Mouse (Mus musculus): ENCODE measurements around the gene Rapgef5.

The Rapgef5 gene

DNA sequence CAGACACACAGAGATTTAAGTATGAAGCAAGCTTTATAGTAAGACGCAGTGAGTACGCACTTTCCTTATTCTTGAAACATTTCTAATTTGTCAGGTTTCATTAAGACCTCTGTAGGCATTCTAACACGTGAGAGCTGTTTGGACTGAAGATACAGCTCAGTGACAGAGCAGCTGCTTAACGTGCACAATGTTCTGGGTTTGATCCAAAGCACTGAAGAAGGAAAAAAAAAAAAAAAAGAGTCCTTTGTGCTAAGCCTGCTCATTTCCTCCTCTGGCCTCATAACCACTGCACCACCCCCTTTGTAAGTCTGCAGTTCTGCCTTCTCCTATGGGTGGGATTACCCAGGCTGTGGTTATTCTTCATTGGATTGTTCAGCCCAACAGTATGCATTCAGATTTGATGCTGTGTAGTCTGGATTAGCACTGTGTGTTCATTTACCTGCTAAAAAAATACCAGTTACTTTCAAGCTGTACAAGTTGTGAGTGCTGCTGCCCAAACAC, 103.3 kb downstream of the Rapgef5 start:
- no peak for DNase-seq (ENCODE audit: low spot score in 2 of 2)

DNA sequence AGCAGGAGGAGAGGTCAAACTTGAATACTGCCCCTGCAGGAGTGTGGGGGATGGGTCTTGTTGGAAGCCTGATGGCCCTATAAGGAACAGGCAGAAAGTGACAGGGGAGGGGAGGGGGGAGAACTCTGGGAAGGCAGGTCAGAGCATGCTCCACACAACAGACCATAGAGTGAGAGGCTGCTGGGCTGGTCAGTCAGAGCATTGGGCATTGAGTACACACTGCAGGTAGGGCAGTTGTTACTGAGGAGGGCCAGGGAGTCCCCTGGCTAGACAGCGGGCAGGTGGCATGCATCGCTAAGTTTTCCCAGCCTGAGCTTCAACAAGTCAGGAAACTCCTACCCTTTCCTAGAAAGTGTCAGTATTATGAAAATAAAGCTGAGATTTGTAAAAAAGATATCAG, 106.7 kb downstream of the Rapgef5 start:
- DNase-seq (ENCODE audit: low spot score in 2 of 2) = no peak

DNA sequence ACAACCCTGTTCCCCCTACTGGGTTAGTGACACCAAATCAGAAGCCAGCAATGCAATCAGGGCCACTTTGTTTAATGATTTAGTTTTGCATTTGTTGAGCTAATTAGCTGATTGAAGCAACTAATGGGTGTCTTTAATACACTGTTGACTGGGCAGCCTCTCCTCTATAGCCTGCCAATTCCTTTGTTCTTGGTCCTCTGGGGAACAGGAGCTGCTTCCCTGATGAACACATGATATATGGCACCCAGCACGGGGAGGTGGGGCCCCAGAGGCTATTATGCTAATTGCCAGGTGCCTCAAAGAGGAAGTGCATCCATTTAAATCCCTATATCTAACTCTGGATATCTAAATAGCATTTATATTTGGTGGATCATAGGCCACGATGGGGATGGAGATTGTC, 111.0 kb downstream of the Rapgef5 start:
- DNase-seq (ENCODE audit: low spot score in 2 of 2) = no peak

DNA sequence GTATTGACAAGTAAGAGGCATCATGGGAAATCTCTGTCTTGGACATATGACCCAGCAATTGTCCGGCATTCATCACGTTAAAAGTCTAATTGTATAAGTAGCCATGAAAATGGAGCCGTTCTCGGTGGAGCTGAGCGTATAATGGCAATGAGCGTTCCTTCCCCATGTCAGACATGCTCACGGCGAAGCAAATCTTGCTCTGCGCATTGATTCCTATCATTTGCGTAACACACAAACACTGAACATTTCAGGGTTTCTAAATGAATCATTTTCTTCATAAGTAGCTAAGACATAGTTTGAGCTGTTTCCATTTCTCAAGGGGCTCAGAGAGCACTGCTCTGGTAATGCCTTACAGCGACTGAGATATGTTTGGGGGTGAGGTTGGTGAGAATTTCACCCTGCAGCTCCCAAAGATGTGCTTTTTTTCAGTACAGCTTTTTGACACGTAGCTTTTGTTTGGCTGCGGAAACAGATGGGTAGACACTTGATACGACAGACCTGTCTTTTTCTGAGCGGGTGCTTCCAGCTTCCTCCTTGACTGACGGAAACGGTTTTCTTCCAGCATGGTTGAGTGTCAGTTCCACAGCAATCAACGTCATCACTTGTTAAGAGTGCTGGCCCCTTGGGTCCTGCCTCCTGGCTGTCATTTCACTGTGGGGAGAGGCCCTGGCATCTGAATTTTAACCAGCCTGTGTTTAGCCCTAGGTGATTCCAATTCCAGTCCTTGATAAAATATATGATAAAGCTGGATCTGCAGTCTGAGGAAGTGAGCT, 112.2 kb downstream of the Rapgef5 start:
- no peak for DNase-seq (ENCODE audit: low spot score in 2 of 2)

DNA sequence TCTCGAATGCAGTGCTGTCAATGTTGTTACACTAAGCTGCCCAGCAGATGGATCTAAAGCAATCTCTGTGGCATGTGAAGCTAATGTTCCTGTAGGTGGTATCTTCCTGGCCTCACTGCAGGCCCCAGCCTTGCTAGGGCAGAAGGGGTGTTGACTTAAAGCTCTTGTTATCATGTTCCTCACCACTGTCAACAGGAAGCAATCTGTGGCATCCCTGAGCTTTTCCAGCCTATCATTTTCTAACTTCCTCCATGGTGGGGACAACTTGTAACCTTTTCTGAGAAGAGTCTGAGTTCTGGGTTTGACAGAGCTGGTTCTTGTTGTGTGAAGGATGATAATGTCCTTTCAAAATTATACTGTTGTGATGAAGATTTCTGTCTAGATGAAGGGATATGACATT, 115.9 kb downstream of the Rapgef5 start:
- DNase-seq (ENCODE audit: low spot score in 2 of 2) = no peak

DNA sequence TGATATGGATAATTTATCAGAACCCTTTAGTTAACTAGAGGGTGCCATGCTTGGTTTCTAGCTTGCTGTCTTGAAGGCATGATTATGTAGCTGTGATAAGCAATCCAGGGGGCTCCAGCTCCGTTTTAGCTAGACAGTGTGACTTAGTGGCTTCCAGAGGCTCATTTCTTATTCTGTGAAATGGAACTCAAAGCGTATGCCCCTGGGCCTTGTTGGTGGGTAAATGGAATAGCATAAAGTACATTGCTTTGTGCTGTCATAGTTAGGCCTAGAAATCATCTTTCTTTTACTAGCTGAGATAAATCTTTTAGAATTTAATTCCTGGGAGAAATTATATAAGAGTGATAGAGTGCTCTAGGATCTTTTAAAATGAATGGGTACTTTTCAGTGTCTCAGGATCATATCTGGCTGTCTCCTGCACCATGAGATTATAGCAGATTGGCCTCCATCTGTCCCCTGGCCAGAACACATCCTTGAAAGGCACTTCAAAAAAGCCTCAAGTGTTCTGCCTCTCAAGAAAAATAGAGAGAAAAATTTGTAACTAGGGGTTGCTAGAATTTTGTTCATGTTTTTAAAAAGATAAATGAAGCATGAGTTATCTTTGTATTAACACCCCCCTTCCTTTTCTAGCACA, 120.0 kb downstream of the Rapgef5 start:
- DNase-seq (ENCODE audit: low spot score in 2 of 2) = no peak

DNA sequence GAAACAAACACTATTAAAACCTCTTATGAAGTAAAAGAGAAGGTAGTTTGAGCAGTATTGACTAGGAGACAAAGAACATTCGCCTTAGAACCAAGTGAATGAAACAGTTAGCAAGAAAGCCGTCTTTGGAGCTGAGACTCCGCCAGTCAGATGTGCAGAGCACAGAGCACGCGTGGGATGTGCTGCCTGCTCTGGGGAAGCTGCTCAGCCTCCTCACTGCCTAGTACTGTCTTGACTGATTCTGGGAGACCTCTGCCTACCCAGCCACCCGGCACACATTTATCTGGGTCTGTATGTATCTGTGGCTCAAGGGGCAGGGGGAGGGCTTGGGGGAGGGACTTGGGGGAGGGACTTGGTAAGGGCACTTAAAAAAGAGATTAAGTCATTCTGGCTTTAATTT, 120.7 kb downstream of the Rapgef5 start:
- DNase-seq (ENCODE audit: low spot score in 2 of 2) = no peak

DNA sequence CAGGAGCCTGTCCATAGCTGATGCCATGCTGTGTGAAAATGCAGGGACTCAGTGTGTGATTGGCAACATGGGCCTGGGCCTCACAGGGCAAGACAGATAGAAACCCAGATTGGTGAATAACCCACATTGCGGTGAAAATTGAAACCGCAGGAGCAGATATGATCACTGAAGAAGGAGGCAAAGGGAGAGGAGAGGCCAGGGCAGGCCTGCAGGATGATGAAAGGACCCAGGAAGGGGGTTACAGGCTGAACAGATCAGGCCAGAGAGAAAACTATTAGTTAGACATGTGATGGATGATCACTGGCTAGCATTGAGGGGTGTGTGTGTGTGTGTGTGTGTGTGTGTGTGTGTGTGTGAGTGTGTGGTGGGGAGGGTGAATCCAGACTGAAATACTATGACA, 122.6 kb downstream of the Rapgef5 start:
- no peak for DNase-seq (ENCODE audit: low spot score in 2 of 2)

DNA sequence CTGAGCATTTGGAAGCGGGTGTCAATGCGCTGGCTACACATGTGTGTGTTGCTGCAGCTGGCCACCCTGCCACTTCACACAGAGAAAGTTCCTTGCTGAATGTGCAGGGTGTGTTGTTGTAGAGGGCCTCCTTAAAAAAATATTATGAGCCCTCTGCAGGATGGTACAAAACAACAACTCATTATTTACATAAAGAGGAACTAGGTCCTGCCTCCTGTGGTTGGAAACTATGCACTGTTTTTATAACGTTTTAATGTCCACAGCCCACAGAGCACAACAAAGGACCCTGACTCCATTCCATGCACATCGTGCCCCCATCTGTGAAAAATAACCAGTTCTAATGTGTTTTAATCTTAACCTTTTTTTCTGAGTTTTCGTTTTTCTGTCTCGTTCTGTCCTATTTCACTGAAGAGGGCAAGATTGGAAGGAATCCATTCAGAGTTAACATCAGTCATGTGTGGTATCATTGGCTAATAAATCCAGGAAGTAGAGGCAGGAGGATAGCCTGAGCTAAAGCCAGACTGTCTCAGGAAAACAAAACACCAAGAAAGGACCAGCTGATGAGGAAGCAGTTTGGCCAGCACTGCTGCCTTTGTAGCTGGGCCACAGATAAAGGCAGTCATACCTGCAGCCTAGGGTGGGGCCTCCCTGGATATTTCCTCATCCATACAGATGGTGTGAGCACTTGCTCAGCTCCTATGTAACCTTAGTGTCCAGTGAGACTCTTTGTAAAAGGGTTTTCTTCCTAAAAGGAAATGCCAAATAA, 123.3 kb downstream of the Rapgef5 start:
- DNase-seq (ENCODE audit: low spot score in 2 of 2) = no peak

DNA sequence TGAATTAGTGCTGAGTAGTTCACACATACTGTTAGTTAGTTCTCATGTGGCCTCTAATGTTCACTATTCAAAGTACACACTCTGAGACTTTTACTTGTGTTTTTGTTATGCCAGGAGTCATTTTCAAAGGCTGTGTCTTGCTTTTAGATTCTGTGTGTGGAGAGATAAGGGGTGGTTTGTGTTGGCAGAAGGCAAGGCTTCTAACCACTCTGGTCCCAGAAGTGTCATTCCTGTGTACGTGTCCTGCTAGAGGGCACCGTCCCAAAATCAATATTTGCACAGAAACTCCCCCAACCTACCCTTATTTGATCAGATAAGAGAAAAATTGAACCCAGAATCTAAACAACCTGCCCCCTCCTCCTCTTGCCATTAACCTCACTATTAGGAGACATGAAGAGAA, 126.2 kb downstream of the Rapgef5 start:
- no peak for DNase-seq (ENCODE audit: low spot score in 2 of 2)

DNA sequence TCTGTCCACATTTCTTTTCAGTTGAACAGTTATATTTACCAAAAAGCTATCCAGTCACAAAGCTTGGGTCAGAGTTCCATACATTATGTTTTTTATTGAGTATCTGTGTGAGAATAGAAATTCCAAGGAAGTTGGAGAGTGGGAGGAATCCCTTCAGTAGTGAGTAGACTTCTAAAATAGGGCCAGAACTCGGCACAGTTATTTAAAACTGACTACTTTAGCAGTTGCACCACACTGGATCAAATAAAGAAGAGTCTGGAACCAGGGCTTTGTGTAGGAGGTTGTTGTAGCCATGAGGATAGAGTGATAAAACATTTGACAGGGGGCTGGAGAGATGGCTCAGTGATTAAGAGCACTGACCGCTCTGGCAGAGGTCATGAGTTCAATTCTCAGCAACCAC, 129.5 kb downstream of the Rapgef5 start:
- no peak for DNase-seq (ENCODE audit: low spot score in 2 of 2)

DNA sequence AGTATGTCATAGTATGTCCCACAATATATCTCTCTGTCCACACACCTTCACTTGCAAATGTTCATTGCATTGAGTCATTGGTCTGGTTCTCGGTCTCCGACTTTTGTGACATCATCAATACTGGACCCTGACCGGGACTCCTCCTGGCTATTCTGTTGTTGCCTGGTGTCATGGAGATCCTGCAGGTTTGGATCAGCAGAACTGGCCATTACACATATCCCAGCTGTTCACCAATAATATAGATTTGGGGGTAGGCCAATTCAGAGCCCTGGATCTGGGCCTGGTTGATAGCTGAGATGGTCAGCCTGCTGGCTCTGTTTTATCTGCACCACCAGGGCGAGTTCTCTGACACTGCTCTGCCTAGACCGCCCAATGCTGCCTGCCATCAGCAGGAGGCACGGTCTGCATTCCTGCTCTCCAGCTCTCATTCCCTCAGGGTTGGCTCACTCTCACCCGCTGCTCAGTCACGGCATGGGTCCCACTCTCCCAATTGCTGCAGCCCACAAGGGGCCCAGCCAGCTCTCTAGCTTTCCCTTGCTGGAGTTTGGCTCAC, 137.7 kb downstream of the Rapgef5 start:
- DNase-seq (ENCODE audit: low spot score in 2 of 2) = no peak

DNA sequence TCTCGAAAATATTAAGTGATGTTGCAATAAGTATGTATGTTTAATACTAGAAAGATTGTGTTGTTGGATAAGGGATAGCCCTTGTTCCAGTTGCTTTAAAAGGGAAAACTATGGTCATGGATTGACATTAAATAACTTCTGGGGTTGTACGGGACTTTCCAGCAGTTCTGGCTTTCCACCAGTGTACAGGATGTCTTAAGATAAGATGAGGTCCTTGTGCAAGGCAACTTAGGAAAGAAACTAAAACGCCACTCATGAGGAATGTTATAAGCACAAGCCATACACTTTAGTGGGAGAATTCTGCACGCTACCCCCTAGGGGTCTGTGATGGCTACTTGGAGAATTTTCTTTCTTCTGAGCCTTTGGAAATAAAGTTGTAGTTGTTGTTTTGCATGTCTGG, 140.7 kb downstream of the Rapgef5 start:
- no peak for DNase-seq (ENCODE audit: low spot score in 2 of 2)

DNA sequence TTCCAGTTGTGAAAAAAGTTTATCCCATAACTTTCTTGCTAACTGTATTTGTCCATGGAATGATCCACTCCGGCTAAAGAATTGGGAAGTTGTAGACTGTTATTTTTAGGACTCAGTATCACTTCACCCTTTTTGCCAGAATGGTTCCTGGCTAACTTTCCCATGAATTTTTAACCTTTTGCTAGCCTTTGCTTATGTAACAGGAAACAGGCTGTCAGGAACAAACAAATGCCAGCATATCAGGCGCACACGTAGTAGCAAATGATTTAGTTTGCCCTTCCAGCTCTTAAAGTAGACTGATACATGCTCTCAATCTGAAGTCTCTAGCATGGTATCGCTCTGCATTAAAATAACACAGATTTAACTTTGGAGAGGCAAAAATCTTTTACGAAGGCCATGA, 141.5 kb downstream of the Rapgef5 start:
- no peak for DNase-seq (ENCODE audit: low spot score in 2 of 2)

DNA sequence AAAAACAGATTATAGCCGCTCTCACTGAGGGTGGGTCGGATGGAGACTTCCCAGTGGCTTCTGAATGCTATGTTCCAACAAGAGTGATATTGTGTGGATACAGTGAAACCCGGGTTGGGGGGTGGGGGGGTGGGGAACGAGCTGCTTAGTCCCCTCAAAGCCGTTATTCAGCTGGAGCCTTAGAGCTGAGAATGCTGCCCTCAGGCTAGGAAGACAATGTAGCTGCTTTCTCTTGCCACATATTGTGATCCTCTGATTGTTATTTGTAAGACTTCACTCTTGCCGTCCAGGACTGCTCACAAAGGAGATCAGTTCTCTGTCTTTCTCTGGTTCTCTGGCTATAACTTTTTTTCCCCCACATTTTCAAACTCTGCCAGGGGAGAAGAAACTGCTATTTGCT, 142.5 kb downstream of the Rapgef5 start:
- DNase-seq (ENCODE audit: low spot score in 2 of 2) = no peak

DNA sequence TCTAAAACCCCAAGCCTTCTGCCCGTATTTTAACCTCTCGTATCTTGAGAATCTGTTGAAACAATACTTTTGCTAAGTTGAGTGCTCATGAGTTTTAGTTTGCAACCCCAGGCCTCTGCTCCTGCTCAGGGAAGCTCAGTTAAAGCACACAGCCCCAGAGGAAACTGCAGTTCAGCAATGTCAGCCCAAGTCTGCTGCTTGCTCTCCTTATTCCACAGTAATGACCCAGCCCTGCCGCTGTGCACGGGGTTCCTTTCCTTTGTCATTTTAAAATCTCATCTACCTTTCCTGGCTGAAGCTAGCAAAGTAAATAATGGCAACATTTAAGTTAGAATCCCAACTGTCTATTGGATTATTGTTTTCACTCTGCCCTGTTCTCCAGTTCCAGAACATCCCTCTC, 144.1 kb downstream of the Rapgef5 start:
- DNase-seq (ENCODE audit: low spot score in 2 of 2) = no peak

DNA sequence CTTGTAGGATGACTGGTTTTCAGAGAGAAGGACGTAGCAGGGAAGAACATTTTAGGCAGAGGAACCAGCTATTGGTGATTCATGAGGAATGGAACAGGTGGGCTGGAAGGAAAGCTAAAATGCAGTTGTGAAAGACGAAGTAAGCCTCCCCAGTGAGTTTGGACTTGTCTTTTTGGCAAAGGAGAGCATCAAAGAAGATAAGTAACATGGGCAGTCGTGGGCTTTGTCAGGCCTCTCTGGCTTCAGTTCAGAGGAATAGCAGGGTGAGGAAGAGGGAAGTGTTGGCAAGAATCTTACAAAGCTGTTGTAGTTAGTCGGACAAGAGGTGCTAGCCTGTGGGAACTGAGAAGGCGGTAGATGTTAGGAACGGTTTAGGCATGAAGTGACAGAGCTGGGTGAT, 145.6 kb downstream of the Rapgef5 start:
- no peak for DNase-seq (ENCODE audit: low spot score in 2 of 2)

DNA sequence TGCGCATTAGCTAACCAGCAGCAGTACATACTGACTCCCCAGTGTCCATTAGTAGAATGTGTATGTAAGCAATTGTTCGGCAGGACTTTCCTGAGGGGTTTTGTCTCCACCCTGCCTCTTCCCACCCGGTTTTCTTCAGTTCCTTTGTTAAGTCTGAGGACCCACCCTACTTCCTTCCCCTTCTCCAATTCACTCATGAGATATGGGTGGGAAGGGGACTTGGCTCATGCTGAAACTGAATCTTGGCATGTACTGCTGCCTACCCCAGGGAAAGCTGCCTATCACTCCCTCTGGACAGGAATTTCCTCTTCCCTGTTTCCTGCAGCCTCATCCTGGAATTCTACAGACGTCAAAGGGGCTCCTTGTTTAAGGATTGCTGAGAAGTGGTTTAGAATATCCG, 147.4 kb downstream of the Rapgef5 start:
- DNase-seq (ENCODE audit: low spot score in 2 of 2) = no peak

DNA sequence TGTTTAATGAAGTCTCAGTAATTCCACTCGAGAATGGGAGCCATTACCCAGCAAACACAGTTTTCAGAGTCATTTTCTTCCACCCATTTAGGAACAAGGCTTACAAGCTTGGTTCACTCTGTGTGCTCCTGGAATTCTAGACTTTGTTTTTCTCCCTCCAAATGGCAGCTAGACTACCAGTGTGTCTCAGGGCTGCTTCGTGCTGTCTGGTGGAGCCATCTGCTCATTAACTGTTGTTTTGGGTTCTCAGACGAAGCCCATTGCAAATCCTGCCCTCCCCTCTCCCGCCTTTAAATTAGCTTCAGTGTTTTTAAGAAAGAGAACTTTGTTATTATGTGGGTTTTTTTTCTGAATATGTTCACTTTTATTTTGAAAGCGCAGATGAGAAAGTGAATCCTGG, 148.4 kb downstream of the Rapgef5 start:
- DNase-seq (ENCODE audit: low spot score in 2 of 2) = no peak

DNA sequence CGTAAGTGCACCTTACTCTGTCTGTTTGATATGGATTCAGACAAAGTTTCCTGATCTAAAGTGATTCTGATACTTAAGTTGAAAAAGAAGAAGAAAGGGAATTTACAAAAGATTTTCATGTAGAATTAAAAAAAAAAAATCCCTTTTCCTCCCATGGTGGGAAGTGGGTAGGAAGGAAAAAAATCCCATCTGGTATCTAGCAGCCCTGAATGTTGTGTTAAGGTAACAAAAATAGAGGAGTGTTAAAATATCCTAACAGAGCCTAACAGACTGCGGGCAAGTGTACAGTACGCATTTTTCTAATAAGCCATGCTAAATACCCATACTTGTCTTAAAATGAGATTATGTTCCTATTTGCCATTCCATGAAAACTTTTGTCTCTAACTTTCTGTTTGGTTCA, 150.1 kb downstream of the Rapgef5 start:
- DNase-seq (ENCODE audit: low spot score in 2 of 2) = no peak

DNA sequence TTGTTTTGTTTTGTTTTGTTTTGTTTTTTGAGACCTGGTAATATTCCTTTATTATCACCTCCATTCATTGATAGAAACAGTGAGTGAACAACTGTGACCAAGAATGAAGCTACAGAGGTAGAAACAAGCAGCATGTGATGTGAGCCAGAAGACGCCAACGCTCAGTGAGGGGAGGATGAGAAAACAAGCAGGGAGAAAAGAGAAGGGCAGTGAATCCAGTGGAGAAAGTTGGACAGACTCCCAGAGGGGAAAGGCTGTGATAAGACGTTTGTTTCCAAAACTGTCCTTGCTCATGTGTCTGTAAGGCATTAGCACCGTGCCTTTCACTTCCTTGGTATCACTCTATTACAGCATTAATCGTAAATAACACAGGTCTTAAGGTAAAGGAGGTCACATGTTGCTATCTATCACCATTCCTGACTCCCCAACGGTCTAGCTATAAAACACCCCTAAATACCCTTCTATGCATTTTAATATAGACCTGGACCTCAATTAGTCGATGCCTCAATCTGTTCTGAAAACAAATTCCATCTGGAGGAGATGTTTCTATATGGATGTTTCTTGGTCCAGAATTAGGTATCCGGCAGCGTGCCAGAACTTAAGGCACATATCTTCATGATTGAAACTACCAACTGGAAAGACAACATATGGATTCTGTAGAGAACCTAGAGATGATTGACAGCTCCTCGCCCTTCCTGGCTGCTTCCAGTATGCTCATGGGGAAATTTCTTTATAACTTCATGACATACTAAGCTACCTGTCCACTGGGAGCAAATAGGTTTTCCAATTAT, 153.5 kb downstream of the Rapgef5 start:
- no peak for DNase-seq (ENCODE audit: low spot score in 2 of 2)

DNA sequence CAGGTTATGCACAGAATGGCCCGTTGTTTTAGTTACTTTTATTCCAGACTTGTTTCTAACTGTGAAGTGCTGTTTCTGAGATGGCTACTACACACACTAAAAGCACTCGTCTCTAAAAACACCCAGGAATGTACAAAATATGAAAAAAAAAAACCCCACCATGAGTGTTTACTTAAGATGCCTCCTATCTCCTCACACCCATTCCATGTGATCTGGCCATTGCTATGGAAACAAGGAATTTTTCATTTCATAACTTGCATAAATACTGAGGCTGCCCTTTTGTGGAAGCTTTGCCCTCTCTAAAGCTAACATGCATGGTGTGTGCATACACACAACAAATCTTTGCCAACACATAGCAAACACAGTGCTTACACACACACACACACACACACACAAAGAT, 156.9 kb downstream of the Rapgef5 start:
- no peak for DNase-seq (ENCODE audit: low spot score in 2 of 2)
